8 mouse cellular contexts compared by ENCODE assay signal in the genomic region with DNA sequence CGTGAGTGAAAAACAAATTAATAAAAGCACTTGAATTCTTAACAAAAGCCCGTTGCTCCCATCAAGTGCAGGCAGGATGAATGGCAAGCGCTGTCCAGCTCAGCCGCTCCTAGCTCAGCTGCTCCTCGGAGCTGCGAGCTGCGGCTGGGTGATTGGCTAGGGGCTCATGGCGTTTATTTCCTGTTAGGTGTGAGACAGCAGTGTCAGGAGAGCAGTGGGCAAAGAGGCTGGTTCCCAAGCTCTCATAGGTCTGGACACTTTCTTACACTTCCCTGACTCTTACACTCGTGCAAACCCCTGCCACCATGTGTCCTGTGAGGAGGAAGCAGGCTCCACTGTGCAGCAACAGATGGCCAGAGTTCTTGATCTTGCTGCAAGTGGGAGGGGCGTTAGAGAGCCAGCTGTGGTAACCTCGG. TPM values are rescaled to one million over a fixed set of nuclear protein-coding genes. Genes with fewer than 3 reads are reported as not detected.
DNase-seq lines count a peak whose midpoint lies in the region; ATAC-seq lines count a peak whose summit lies in the region.

No protein-coding gene starts in this region.

- H3K4me1 ChIP-seq in intestine, embryonic 14.5 days (replicated peaks; ENCODE audit: control insufficient read depth, insufficient read depth, low read length), result no peaks in the 10 kb centered on the region; the same call in 1 of the 2 replicates

- no peak overlapping the region for H3K9ac ChIP-seq in intestine, embryonic 14.5 days (ENCODE audit: low read length)

- no peaks in the 10 kb centered on the region for H3K36me3 ChIP-seq in intestine, embryonic 14.5 days (ENCODE audit: control insufficient read depth, insufficient read depth, low read length)

- H3K9me3 ChIP-seq in intestine, embryonic 14.5 days (ENCODE audit: control insufficient read depth, low read length), result no peaks in the 10 kb centered on the region

- H3K27ac ChIP-seq in intestine, embryonic 14.5 days (ENCODE audit: low read depth), result no peak overlapping the region

- H3K27me3 ChIP-seq in intestine, embryonic 14.5 days (replicated peaks; ENCODE audit: control insufficient read depth, insufficient read depth, low read length), result no peaks in the 10 kb centered on the region

- under 1% methylated on average over 11 of the region's 11 CpGs for WGBS in intestine, embryonic 14.5 days

- H3K4me3 ChIP-seq in intestine, embryonic 14.5 days (ENCODE audit: low read depth, low read length), result peak overlapping the region; percentile 12

- DNase-seq in kidney, postnatal 14 days, result peak; percentile 5
- no peak for DNase-seq in kidney, adult 9 months
- peak; percentile 2 for DNase-seq in fibroblast of lung, adult 2 months (ENCODE audit: low read depth)
- DNase-seq in intestine, embryonic 14.5 days (ENCODE audit: low spot score), result peak; percentile 79
- DNase-seq in mesoderm, embryonic 11.5 days (ENCODE audit: low read depth, low spot score), result peak; percentile 74
- no peak for DNase-seq in layer of hippocampus, adult 9-11 months
- DNase-seq in ovary, postnatal 14 days (ENCODE audit: low spot score), result no peak
- no peak for DNase-seq in layer of hippocampus, adult 9-10 months (ENCODE audit: low spot score)

- H3K4me2 ChIP-seq in intestine, embryonic 14.5 days (ENCODE audit: low read length), result peak overlapping the region; percentile 53

- ATAC-seq in intestine, embryonic 14.5 days (replicated peaks; ENCODE audit: low FRiP score, low TSS enrichment, low read depth), result 0 out of 2 replicates have a peak, but pooled peaks have one; percentile 64

RNA-seq across cellular contexts. Expression of gene Slc26a3, which starts 53.5 kb away (rescaled TPM):
- 0.58 and 0.99 TPM in 2 replicates for polyA plus RNA-seq in intestine, embryonic 14.5 days (2014; fragmentation: Nextera tagmentation; extraction: Ambion mirVana)

RNA-seq across cellular contexts. Expression of gene Cbll1, which starts 55.3 kb away (rescaled TPM):
- 17.4 and 19.1 TPM in 2 replicates for polyA plus RNA-seq in intestine, embryonic 14.5 days (2014; fragmentation: Nextera tagmentation; extraction: Ambion mirVana)

Comparison
In these comparisons a context has a peak if more than half of its experiments do, and no peak if none do; other contexts are left out.
1. DNase-seq: peak in kidney, postnatal 14 days (single experiment), fibroblast of lung, adult 2 months (single experiment), intestine, embryonic 14.5 days (single experiment) and mesoderm, embryonic 11.5 days (single experiment); none in kidney, adult 9 months (single experiment), layer of hippocampus, adult 9-11 months (single experiment), ovary, postnatal 14 days (single experiment) and layer of hippocampus, adult 9-10 months (single experiment).